Mouse (Mus musculus): ENCODE measurements around the gene Scrg1.
A peak's percentile ranks its signal among the peaks of the same experiment; 100 is the strongest.
"Not testable (repeated sequence)": the region's sequence is repeated elsewhere in the genome, so short reads cannot be mapped to it uniquely, and the experiment has no call there.

Scrg1 gene

GRCm38 (mm10) chr8:57455765-57456164 lies at the start of gene Scrg1:
Gene Scrg1 (plus strand): TSS chr8:57455923.
- DNase-seq, result no peak

GRCm38 (mm10) chr8:57406366-57406765 lies 49.4 kb upstream of the Scrg1 start:
- no peak for DNase-seq

- DNase-seq, result no peak
These were observed 46.4 kb upstream of the Scrg1 start for GRCm38 (mm10) chr8:57409333-57409732.

- no peak for DNase-seq
These were observed 45.8 kb upstream of the Scrg1 start for GRCm38 (mm10) chr8:57409779-57410472.

GRCm38 (mm10) chr8:57410473-57410863 lies 45.3 kb upstream of the Scrg1 start:
- peak in 1 of 2 experiments; percentile 19 for DNase-seq

GRCm38 (mm10) chr8:57411366-57411765 lies 44.4 kb upstream of the Scrg1 start:
- no peak for DNase-seq

- DNase-seq, result no peak
These were observed 38.9 kb upstream of the Scrg1 start for GRCm38 (mm10) chr8:57416827-57417226.

GRCm38 (mm10) chr8:57426074-57426473 lies 29.6 kb upstream of the Scrg1 start:
- DNase-seq, result peak in 1 of 2 experiments; percentile 39

GRCm38 (mm10) chr8:57427581-57428366 lies 27.9 kb upstream of the Scrg1 start:
- no peak for DNase-seq

- no peak for DNase-seq
These were observed 27.2 kb upstream of the Scrg1 start for GRCm38 (mm10) chr8:57428566-57428965.

- DNase-seq, result peak; percentile 65 to 82
These were observed 26.4 kb upstream of the Scrg1 start for GRCm38 (mm10) chr8:57429166-57429887.

GRCm38 (mm10) chr8:57429888-57430274 lies 25.8 kb upstream of the Scrg1 start:
- DNase-seq, result not testable (repeated sequence)

- DNase-seq, result no peak
These were observed 24.8 kb upstream of the Scrg1 start for GRCm38 (mm10) chr8:57430901-57431300.

GRCm38 (mm10) chr8:57432802-57433201 lies 22.9 kb upstream of the Scrg1 start:
- no peak for DNase-seq

- DNase-seq, result peak in 1 of 2 experiments; percentile 31
These were observed 19.8 kb upstream of the Scrg1 start for GRCm38 (mm10) chr8:57435768-57436436.

GRCm38 (mm10) chr8:57436437-57436796 lies 19.3 kb upstream of the Scrg1 start:
- no peak for DNase-seq

GRCm38 (mm10) chr8:57441131-57441530 lies 14.6 kb upstream of the Scrg1 start:
- no peak for DNase-seq

GRCm38 (mm10) chr8:57441556-57441955 lies 14.2 kb upstream of the Scrg1 start:
- no peak for DNase-seq

- DNase-seq, result no peak
These were observed 12.4 kb upstream of the Scrg1 start for GRCm38 (mm10) chr8:57443289-57443688.

- not testable (repeated sequence) for DNase-seq
These were observed 9.8 kb upstream of the Scrg1 start for GRCm38 (mm10) chr8:57445901-57446300.

- peak in 1 of 2 experiments; percentile 43 for DNase-seq
These were observed 5.0 kb upstream of the Scrg1 start for GRCm38 (mm10) chr8:57450726-57451125.

- peak in 1 of 2 experiments; percentile 7 for DNase-seq
These were observed 3.8 kb upstream of the Scrg1 start for GRCm38 (mm10) chr8:57451896-57452295.

GRCm38 (mm10) chr8:57453361-57453760 lies 2.4 kb upstream of the Scrg1 start:
- DNase-seq, result no peak

Measured in kidney, postnatal 25 days (tissue).